Mouse (Mus musculus) CD8-positive naive resting alpha-beta T cell, adult 2 months (primary cell): ENCODE measurements around the gene Abi1.
"Not testable (repeated sequence)": the region's sequence is repeated elsewhere in the genome, so short reads cannot be mapped to it uniquely, and the experiment has no call there.

Experiments used
- DNase-seq, 2 experiments: peaks; one replicate each; pipeline ENCODE4 v3.0.0; 2022; ENCODE audit warnings: low read depth in 2 of 2, low spot score in 2 of 2

The Abi1 gene

DNA sequence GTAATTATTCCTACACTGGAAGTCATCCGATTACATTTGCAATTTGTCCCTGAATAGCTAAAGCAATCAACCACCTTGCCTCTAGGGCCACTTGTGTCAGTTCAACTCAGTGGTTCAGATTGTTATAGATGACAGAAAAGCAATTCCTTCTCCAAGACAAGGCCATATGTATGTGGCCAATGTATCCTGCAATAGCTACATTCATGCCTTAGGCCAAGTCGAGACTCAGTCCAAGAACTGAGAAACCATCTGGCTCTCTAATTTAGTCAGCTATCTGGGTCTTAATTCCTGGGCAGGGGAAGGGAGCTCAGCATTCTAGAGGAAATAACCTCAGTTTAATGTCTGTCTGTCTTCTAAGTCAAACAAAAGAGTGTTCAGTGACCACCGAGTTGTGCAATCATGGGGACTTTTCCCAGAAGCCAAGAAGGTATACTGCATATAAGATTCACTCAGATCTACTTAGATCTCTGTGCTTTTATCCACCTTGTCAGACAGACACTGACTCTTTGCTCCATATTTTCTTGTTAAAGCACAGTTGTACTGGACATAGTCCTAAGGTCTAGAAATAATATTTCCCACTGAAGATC is 62.6 kb downstream of the Abi1 start:
- no peak for DNase-seq

DNA sequence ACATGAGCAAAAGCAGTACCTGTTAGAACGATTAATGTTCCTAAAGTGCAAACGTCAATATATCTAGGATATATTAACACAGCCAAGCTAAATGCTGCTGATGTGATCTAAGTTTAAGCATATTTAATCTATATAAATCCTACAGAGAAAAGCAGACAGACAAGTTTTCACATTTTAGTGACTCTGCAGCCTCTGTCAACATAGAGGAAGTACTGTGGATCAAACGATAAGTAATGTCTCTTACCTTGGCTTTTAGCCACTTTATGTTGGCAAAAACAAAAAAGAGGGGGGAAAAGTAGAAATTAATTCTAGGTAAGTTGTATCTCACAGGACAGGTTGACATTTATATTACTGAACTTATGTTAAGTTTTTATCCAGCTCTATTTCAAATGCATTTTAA is 77.1 kb downstream of the Abi1 start:
- no peak for DNase-seq

DNA sequence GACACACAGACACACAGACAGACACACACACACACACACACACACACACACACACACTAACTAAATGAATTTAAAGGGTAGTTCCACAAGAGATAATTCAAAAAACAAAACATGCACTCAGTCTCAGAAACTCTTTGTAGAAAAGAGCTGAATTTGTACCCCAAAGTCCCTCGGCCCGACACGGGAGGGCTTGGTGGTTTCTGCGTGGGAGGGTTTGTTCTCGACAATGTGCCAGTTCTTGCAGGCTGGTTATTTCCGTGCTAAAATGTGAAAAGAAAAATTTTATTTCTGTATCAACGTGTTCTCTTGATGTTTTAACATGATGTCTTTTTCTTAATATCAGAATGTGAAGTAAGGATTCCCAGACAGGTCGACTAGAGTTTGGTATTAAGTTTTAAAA is 77.8 kb downstream of the Abi1 start:
- DNase-seq, result peak; percentile 26 to 43

DNA sequence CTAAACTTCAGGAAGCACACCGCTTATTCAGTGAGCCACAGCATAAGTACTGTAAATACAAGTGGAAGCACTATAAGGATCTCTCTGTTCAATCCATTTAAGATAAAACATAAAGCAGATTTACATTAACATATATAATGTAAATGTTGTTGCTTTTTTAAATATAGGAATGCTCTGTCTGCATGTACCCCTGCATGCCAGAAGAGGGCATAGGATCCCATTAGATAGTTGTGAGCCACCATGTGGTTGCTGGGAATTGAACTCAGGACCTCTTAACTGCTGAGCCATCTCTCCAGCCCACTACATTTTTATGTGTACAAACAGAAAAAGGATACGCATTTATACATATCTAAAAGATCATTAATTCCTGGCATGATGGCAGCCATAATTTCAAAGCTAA is 78.4 kb downstream of the Abi1 start:
- DNase-seq, result no peak

DNA sequence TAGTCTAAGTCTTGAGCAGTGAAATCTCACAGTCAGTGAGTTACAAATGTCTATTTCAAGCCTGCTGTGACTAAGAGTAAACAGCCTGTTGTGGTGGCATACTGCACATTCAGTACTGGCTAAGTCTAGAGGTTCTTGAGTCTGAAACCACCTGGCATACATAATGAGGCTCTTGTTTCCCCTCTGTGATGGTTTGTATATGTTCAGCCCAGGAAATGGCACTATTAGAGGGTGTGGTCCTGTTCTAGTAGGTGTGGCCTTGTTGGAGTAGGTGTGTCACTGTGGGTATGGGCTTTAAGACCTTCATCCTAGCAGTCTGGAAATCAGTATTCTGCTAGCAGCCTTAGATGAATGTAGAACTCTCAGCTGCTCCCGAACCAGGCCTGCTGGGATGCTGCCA is 82.6 kb downstream of the Abi1 start:
- no peak for DNase-seq

DNA sequence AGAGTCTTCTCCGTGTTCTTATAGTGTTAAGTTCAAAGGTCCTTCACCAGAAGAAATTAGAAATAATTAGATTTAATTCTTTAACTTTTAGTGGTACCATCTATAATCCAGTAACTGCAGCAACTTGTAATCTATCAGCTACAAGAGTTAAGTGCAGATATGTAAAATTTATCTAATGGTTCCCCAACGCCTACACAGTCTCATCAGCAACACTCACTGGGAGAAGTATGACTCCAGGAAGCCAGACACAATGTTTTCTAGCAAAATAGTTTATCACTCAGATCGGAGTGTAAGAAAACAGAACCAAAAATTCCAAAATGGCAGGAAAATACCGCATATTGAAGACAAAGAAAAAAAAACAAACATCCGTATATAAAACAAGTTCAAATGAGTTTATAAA is 84.1 kb downstream of the Abi1 start:
- no peak for DNase-seq

DNA sequence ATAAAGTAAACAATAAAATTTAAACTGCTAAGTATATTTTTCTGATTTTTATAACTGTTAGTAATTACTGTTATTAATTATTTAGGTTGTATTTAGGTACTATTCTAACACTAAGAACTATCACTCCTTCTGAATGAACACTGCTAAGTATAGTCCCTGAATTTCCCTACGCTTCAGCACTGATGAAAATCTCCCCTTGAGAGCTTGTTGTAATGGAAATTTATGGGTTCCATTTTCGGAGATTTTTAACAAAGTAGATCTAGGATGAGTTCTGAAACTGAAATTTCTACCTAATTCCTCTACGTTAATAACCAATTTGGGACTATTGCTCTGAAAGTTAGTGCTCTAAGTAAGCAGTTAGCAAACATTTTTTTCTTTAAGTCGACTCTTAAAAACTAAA is 85.8 kb downstream of the Abi1 start:
- no peak for DNase-seq

DNA sequence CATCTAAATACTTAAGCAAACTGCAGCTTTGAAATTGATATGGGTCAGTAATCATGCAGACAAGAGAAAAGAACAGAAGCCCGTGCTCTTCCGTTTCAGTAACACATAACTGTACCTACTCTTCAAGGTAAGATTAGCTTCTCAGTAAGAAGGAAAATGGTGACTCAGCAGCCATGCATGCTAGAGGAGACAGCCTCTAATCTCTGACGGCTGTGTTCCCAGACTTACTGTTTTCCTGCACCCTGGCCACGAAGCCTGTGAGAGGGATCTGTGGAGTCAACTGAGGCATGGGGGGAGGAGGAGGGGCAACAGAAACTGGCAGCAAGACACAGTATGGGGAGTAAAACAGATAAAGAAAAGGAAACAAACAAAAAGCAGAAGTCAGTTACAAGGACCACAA is 90.1 kb downstream of the Abi1 start:
- no peak for DNase-seq

DNA sequence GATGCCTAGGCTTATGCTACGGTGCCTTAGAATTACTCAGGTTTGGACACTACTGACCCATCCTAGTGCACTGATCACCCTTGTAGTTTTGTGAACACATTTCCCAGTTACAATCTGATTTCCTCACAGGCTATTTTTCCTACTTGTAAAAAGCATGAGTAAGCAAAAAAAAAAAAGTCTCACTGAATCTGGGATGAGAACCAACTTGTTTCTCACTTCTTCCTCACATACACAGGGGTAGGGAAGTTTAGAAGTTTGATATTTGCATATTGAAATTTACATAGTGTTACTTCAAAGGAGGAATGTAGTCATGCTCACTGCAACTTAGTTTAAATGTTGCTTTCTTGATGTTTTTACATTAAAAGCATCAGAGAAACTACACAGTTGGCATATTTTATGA is 106.5 kb downstream of the Abi1 start:
- no peak for DNase-seq

DNA sequence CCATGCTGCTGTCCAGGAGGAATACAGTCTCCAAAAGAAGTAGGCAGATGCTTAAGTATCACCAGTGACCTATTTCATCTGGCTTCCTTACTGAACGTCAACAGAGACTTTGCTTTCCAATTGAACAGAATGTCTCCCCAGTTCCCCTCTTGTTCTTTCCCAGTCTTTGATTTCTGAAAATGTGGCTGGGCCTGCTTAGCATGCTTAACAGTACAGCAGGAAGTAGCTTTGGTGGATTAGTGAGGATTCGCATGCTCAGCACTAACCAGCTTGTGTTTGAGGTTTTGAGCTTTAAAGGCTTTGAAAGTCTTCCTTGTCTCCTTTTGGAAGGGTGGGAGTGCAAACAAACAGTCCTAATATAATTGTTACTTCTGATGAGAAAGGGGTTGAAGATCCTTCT is 111.8 kb downstream of the Abi1 start:
- DNase-seq, result no peak

DNA sequence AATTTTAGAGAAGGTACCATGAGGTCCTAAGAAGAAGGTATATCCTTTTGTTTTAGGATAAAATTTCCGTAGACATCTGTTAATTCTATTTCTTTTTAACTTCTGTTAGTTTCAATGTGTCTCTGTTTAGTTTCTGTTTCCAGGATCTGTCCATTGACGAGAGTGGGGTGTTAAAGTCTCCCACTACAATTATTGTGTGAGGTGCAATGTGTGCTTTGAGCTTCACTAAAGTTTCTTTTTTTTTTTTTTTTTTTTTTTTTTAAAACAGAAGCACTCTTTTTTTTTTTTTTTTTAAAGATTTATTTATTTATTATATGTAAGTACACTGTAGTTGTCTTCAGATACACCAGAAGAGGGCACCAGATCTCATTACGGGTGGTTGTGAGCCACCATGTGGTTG is 114.1 kb downstream of the Abi1 start:
- DNase-seq, result not testable (repeated sequence)

DNA sequence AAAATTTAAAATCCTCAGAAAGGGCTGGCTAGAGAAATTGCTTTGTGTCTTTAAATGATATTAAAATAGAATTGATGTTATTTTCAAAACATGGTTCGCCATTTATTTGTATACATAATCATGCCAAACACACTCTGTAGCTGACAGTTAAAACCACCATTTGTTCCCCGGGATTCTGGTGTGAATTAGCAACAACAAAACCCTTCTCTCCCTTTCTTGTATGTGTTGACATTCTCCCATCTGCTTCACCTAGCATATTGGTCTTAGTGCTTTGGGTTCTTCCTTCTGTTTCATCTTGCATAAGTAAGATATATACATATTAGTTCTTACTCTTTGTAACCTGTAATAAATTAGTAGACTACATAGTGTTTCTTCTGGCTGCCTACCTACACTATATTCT is 121.4 kb downstream of the Abi1 start:
- no peak for DNase-seq

DNA sequence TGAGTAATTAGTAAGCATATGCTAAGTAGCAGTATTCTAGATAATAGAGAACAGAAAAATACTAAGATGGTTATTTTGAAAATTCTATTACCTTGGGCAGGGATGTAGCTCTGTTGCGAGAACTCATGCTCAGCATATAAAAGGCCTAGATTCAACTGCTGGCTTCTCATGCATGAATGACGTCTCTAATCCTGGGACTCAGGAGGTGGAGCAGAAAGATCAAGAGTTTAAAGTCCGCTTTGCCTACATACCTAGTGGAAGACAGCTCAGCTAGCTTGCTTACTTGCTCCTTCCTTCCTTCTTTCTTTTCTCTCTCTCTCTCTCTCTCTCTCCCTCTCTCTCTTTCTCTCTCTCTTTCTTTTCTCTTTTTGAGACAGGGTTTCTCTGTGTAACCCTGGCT is 125.6 kb downstream of the Abi1 start:
- DNase-seq, result no peak

DNA sequence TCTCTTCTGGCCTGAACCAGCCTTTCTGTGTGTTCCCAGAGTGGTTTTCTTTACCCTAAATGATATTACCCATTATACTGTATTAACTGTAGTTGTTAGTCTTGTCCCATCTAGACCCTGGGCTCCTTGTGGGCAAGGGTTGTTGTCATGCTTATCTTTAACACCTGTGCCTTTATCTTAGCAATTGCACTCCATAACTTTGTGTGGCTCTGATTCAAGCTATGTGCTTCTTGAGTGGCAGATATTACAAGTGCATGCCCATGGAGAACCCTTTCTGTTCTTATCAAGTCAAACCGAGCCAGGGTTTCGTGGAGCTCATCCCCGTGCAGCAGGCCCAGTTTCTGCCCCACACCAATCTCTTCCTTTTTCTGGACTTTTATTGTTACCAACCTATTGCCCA is 136.1 kb downstream of the Abi1 start:
- no peak for DNase-seq

DNA sequence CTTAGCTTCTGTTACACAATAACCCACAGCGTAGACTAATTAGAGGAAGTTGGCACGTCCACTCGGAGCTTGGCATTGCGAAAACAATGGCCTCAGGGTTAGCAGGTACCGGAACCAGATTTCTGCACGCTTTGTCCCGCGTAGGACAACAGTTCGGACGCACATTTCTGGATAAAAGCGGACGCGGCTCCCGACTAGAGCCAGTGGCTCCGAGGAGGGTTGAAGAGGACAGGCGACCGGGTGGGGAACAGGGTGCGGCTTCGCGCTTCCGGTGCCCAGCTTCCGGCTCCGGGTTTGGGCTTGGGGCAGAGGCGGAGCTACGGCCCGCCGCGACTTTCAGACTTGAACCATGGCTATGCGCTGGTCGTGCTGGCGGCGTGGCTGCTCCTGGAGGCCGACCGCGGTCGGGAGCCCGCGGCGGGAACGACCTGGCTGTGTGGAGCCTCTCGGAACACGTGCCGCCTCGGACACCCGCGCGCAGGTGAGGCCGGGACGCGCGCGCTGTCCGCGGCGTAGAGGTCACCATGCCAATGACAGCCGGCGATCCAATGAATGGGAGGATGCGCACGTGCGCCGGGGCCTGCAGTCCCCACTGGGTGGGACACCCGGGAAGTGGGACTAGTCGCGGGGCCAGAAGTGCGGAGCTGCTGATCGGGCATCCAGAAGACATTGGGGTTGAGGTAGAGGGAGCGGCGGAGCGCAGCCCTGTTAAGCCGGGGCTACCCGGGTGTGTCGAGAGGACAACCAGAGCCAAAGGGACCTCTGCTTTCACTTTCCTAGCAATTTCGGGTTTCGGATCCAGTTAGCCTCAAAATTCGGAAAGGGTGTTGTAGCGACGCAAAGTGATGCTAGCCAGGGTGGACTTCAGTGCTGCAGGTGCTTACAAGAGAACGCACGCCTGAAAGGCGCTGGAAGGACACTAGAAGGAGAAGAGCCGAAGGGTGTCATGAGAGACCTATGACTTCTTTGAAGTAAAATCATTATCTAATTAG is 144.5 kb downstream of the Abi1 start, which contains the start of gene Pdss1:
Gene Pdss1 (plus strand): TSS at position 241 of the 992 bp plus-strand sequence.
- peak; percentile 69 to 74 for DNase-seq

DNA sequence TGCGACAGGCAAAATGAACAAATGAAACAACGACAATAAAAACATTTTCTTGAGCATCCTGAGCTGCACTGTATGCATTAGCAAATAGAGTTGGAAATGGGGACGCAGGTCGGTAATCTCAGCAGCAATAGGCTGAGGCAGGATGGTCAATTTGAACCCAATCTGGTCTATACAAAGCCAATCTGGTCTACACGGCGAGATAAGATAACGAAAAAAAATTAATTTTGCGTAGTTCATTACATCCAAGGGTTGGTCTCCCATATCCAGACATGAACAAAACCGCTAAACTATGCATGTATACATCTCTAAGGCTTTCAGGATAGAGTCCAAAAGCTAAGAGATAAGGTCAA is 145.1 kb downstream of the Abi1 start:
- no peak for DNase-seq
